Mouse (Mus musculus) neural tube, embryonic 13.5 days (tissue): ENCODE measurements around the gene Rnf111. TPM values are rescaled to one million over a fixed set of nuclear protein-coding genes. Genes with fewer than 3 reads are reported as not detected.
"Not testable (repeated sequence)": the region's sequence is repeated elsewhere in the genome, so short reads cannot be mapped to it uniquely, and the experiment has no call there.

Source experiments
- ATAC-seq: fragments of 200-750 bp; cut with Nextera tagmentation; 2 replicates; pipeline ENCODE4 v1.8.0; 2017; ENCODE audit warnings: low read depth, mild to moderate bottlenecking, moderate TSS enrichment, moderate library complexity
- H3K27ac ChIP-seq: fragments of 300-500 bp; sonication (generic); replicated peaks from 2 replicates; pipeline ENCODE4 v1.5.1; 2015; ENCODE audit warnings: moderate library complexity, mild to moderate bottlenecking, inconsistent platforms
- H3K27me3 ChIP-seq: fragments of 300-500 bp; sonication (generic); 2 replicates; pipeline ENCODE4 v1.6.1; 2015; ENCODE audit warnings: mild to moderate bottlenecking, inconsistent platforms
- H3K36me3 ChIP-seq: fragments of 300-500 bp; sonication (generic); 2 replicates; pipeline ENCODE4 v1.6.1; 2015; ENCODE audit warnings: mild to moderate bottlenecking, inconsistent platforms
- H3K4me1 ChIP-seq: fragments of 300-500 bp; sonication (generic); replicated peaks from 2 replicates; pipeline ENCODE4 v1.6.1; 2015; ENCODE audit warnings: inconsistent platforms
- H3K4me2 ChIP-seq: fragments of 300-500 bp; sonication (generic); 2 replicates; pipeline ENCODE4 v1.6.1; 2015; ENCODE audit warnings: inconsistent platforms, mild to moderate bottlenecking, moderate library complexity
- H3K4me3 ChIP-seq: fragments of 300-500 bp; sonication (generic); 2 replicates; pipeline ENCODE4 v1.5.1; 2015; ENCODE audit warnings: mild to moderate bottlenecking, inconsistent platforms
- H3K9ac ChIP-seq: fragments of 300-500 bp; sonication (generic); 2 replicates; pipeline ENCODE4 v1.6.1; 2015; ENCODE audit warnings: moderate library complexity, mild to moderate bottlenecking, inconsistent platforms
- H3K9me3 ChIP-seq: fragments of 300-500 bp; sonication (generic); 2 replicates; pipeline ENCODE4 v1.6.1; 2016; ENCODE audit warnings: inconsistent platforms
- WGBS: fragments of 180-500 bp; shearing (Covaris S2); methylation state at CpG from one replicate; pipeline ENCODE4 v1.1.7; 2015; 5-methylcytosine and 5-hydroxymethylcytosine counted together
- polyA plus RNA-seq: library from polyadenylated mRNA; unstranded; fragments of >200 nt; fragmentation: Nextera tagmentation; extraction: Ambion mirVana; gene quantifications from 2 replicates; pipeline ENCODE4 v1.2.1, GENCODE M21; 2015

The Rnf111 gene
- 37.6 and 41.8 TPM in 2 replicates for polyA plus RNA-seq

DNA sequence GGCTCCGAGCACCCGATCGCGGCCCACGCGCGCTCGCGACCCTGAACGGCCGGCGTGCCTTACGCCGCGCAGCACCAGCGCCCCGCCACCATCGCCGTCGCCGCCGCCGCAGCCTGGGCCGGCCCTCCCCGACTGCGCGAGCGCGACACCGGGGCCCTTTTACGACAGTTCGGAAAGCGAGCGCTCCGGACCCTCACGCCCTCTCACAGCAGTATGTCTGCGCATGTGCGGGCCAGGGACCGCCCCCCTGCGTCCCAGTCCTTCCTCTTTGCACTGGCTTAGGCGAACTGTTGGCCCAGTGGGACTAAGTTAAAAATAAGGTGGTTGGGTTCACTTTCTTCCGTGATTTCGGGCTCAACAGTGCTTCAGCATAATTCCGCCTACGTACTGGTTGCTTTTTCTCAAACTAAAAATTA is at the start of gene Rnf111:
Gene Rnf111, minus strand, starts transcription at position 100 of the 416 bp plus-strand sequence.
- Histone ChIP-seq H3K27ac (peak within 1 kb of the TSS; percentile 98), H3K9me3 (no peaks in the 10 kb centered on the region), H3K9ac (peak within 1 kb of the TSS; percentile 97), H3K4me2 (peak within 1 kb of the TSS; percentile 68), H3K27me3 (no peaks in the 10 kb centered on the region), H3K36me3 (peaks cover 9% of the 10 kb centered on the region), H3K4me3 (peak within 1 kb of the TSS; percentile 96), H3K4me1 (peaks cover 22% of the 10 kb centered on the region)
- WGBS, result under 1% methylated on average over 45 of the region's 45 CpGs
- peak; percentile 98 for ATAC-seq

- H3K4me3 ChIP-seq, ATAC-seq, H3K9me3 ChIP-seq, H3K27me3 ChIP-seq, H3K4me2 ChIP-seq, H3K9ac ChIP-seq, H3K27ac ChIP-seq: not testable (repeated sequence)
- WGBS, result 92% methylated on average over 2 of the region's 2 CpGs
- peaks cover 14% of the 10 kb centered on the region for H3K4me1 ChIP-seq
- peaks cover 28% of the 10 kb centered on the region for H3K36me3 ChIP-seq
Observed at GRCm38 (mm10) chr9:70552233-70552632, 48.7 kb upstream of the Rnf111 start.

DNA sequence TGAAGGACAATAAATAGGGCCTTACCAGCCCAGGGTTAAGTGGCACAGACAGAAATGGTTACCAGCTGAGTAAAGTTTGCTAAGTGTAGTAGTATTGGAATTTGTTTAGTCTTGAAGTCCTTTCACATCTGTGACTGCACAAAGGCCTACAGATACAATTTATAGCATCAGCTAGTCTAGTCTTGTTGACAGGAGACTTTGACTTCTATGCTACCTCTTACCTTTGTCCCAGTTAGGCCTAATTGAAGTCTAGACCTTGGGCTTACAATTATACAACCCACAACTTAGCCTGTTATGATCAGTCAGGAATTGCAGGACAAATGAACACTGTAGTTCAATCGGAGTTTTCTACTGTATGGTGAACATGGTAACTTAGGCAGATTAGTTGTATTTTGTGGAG is 48.0 kb upstream of the Rnf111 start:
- no peak overlapping the region for H3K4me3 ChIP-seq
- peaks cover 21% of the 10 kb centered on the region for H3K4me1 ChIP-seq
- peaks cover 4% of the 10 kb centered on the region; the same call in 1 of the 2 replicates for H3K9me3 ChIP-seq
- H3K4me2 ChIP-seq, result no peak overlapping the region
- ATAC-seq, result no peak
- peaks cover 24% of the 10 kb centered on the region for H3K36me3 ChIP-seq
- no peak overlapping the region for H3K9ac ChIP-seq
- no peaks in the 10 kb centered on the region for H3K27me3 ChIP-seq
- no peak overlapping the region for H3K27ac ChIP-seq
- 100% methylated on average over 1 of the region's 1 CpGs for WGBS

- Histone ChIP-seq H3K4me2 (no peak overlapping the region), H3K27ac (0 out of 2 replicates have a peak overlapping the region, but pooled peaks have one; percentile 14), H3K27me3 (no peaks in the 10 kb centered on the region), H3K4me1 (peaks cover 36% of the 10 kb centered on the region), H3K9ac (no peak overlapping the region), H3K36me3 (peaks cover 18% of the 10 kb centered on the region), H3K9me3 (no peaks in the 10 kb centered on the region; the same call in 1 of the 2 replicates), H3K4me3 (no peak overlapping the region)
- no peak for ATAC-seq
- WGBS, result 80% methylated on average over 4 of the region's 4 CpGs
Observed at GRCm38 (mm10) chr9:70548304-70548703, 44.8 kb upstream of the Rnf111 start.

DNA sequence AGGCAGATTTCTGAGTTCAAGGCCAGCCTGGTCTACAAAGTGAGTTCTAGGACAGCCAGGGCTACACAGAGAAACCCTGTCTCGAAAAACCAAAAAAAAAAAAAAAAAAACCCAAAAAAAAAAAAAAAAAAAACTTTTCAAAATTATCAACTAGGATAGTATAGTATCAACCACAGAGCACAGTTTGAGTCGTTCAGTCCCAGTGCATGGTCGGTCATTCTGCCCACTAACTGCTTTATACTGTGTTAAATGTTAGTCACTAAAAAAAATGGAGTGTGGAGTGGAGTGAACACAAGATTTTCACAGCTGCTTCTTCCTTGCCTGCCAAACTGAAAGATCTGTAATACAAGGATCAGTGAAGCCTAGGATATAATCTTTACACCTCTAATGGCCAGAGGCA is 43.1 kb upstream of the Rnf111 start:
- WGBS, result 90% methylated on average over 2 of the region's 3 CpGs
- H3K4me3 ChIP-seq, H3K27me3 ChIP-seq, H3K27ac ChIP-seq, H3K36me3 ChIP-seq, ATAC-seq, H3K9me3 ChIP-seq, H3K4me2 ChIP-seq, H3K9ac ChIP-seq: not testable (repeated sequence)
- H3K4me1 ChIP-seq, result peaks cover 41% of the 10 kb centered on the region

- Histone ChIP-seq H3K4me1 (peaks cover 42% of the 10 kb centered on the region), H3K36me3 (no peaks in the 10 kb centered on the region), H3K27me3 (no peaks in the 10 kb centered on the region), H3K27ac (no peak overlapping the region), H3K4me2 (no peak overlapping the region), H3K4me3 (no peak overlapping the region), H3K9me3 (no peaks in the 10 kb centered on the region), H3K9ac (no peak overlapping the region)
- ATAC-seq, result no peak
- WGBS, result 74% methylated on average over 1 of the region's 1 CpGs
Observed at GRCm38 (mm10) chr9:70544831-70545230, 41.3 kb upstream of the Rnf111 start.

- H3K4me2 ChIP-seq, result peak overlapping the region; percentile 85
- no peak for ATAC-seq
- H3K4me1 ChIP-seq, result peaks cover 42% of the 10 kb centered on the region
- peak overlapping the region; percentile 84 for H3K4me3 ChIP-seq
- H3K9ac ChIP-seq, result peak overlapping the region; percentile 97
- H3K9me3 ChIP-seq, result no peaks in the 10 kb centered on the region
- H3K27ac ChIP-seq, result no peak overlapping the region
- 68% methylated on average over 5 of the region's 5 CpGs for WGBS
- no peaks in the 10 kb centered on the region for H3K36me3 ChIP-seq
- no peaks in the 10 kb centered on the region for H3K27me3 ChIP-seq
Observed at GRCm38 (mm10) chr9:70543985-70544384, 40.5 kb upstream of the Rnf111 start.

- H3K4me1 ChIP-seq, result peaks cover 38% of the 10 kb centered on the region
- peak overlapping the region; percentile 85 for H3K4me2 ChIP-seq
- no peaks in the 10 kb centered on the region for H3K27me3 ChIP-seq
- peak overlapping the region; percentile 97 for H3K9ac ChIP-seq
- peak overlapping the region; percentile 84 for H3K4me3 ChIP-seq
- H3K9me3 ChIP-seq, result no peaks in the 10 kb centered on the region
- no peaks in the 10 kb centered on the region for H3K36me3 ChIP-seq
- peak overlapping the region; percentile 99 for H3K27ac ChIP-seq
- WGBS, result under 1% methylated on average over 64 of the region's 64 CpGs
- ATAC-seq, result peak; percentile 74
Observed at GRCm38 (mm10) chr9:70543048-70543880, 39.7 kb upstream of the Rnf111 start.

GRCm38 (mm10) chr9:70542305-70543041 is 38.9 kb upstream of the Rnf111 start, which contains the start of gene Sltm:
Sltm (plus strand) TSS chr9:70542754.
- peak within 1 kb of the TSS; percentile 84 for H3K4me3 ChIP-seq
- WGBS, result under 1% methylated on average over 73 of the region's 75 CpGs
- peak within 1 kb of the TSS; percentile 99 for H3K27ac ChIP-seq
- no peaks in the 10 kb centered on the region for H3K9me3 ChIP-seq
- peak; percentile 97 for ATAC-seq
- no peaks in the 10 kb centered on the region for H3K36me3 ChIP-seq
- peak within 1 kb of the TSS; percentile 97 for H3K9ac ChIP-seq
- peak within 1 kb of the TSS; percentile 85 for H3K4me2 ChIP-seq
- H3K4me1 ChIP-seq, result peaks cover 30% of the 10 kb centered on the region
- H3K27me3 ChIP-seq, result no peaks in the 10 kb centered on the region

DNA sequence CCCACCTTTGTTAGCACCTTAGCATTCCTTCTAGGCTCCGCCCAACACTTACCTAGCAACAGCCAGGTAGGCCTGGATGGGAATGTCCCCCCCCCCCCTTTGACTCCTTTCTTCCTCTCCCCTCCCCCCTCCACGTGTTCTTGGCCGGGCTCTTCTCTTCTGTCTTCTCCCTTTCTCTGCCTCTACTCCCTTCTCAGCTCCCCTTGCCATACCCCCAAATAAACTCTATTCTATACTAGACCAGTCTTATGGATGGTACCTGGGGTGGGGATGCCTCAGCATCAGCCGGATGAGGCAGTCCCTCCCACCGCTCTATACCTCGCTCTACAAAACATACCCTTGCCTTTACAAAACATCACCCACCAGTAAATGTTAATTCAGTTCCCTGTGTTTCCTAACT is 38.1 kb upstream of the Rnf111 start:
- Histone ChIP-seq H3K36me3 (no peaks in the 10 kb centered on the region), H3K9me3 (no peaks in the 10 kb centered on the region), H3K4me3 (peak overlapping the region; percentile 84), H3K27me3 (no peaks in the 10 kb centered on the region), H3K4me2 (peak overlapping the region; percentile 85), H3K4me1 (peaks cover 22% of the 10 kb centered on the region), H3K27ac (peak overlapping the region; percentile 99; the same call in 1 of the 2 replicates), H3K9ac (peak overlapping the region; percentile 97)
- 15% methylated on average over 6 of the region's 6 CpGs for WGBS
- ATAC-seq, result no peak

- H3K4me2 ChIP-seq, result no peak overlapping the region
- H3K9ac ChIP-seq, result no peak overlapping the region
- H3K4me3 ChIP-seq, result no peak overlapping the region
- no peaks in the 10 kb centered on the region for H3K9me3 ChIP-seq
- no peaks in the 10 kb centered on the region for H3K36me3 ChIP-seq
- H3K4me1 ChIP-seq, result no peaks in the 10 kb centered on the region
- no peak overlapping the region for H3K27ac ChIP-seq
- no peak for ATAC-seq
- WGBS, result 90% methylated on average over 3 of the region's 3 CpGs
- H3K27me3 ChIP-seq, result no peaks in the 10 kb centered on the region
Observed at GRCm38 (mm10) chr9:70533328-70533727, 29.8 kb upstream of the Rnf111 start.

- ATAC-seq, result no peak
- Histone ChIP-seq H3K4me1 (no peaks in the 10 kb centered on the region), H3K9ac (no peak overlapping the region), H3K36me3 (no peaks in the 10 kb centered on the region), H3K4me3 (no peak overlapping the region), H3K27me3 (no peaks in the 10 kb centered on the region), H3K27ac (no peak overlapping the region), H3K9me3 (no peaks in the 10 kb centered on the region), H3K4me2 (no peak overlapping the region)
- WGBS, result 91% methylated on average over 7 of the region's 7 CpGs
Observed at GRCm38 (mm10) chr9:70524366-70524765, 20.8 kb upstream of the Rnf111 start.
